Mouse (Mus musculus) kidney, postnatal 0 days (tissue): ENCODE data around the gene Bub1. TPM values are rescaled to one million over a fixed set of nuclear protein-coding genes. Genes with fewer than 3 reads are reported as not detected.

Experiments used
- ATAC-seq: fragments of 200-750 bp; cut with Nextera tagmentation; replicated peaks from 2 replicates; pipeline ENCODE4 v1.8.0; 2017; ENCODE audit warnings: low read depth, moderate number of reproducible peaks, moderate TSS enrichment, moderate library complexity; ENCODE audit not compliant: low FRiP score
- DNase-seq: peaks from one replicate; pipeline ENCODE4 v3.0.0-alpha.2; 2016; ENCODE audit warnings: low spot score
- H3K27ac ChIP-seq: fragments of 300-500 bp; sonication (generic); 2 replicates; pipeline ENCODE4 v1.5.1; 2014; ENCODE audit warnings: mild to moderate bottlenecking
- H3K27me3 ChIP-seq: fragments of 300-500 bp; sonication (generic); 2 replicates; pipeline ENCODE4 v1.6.1; 2014; ENCODE audit warnings: low read length, mixed read lengths; ENCODE audit not compliant: insufficient read depth
- H3K36me3 ChIP-seq: fragments of 300-500 bp; sonication (generic); 2 replicates; pipeline ENCODE4 v1.6.1; 2014; ENCODE audit warnings: low read length, mixed read lengths; ENCODE audit not compliant: insufficient read depth
- H3K4me1 ChIP-seq: fragments of 300-500 bp; sonication (generic); replicated peaks from 2 replicates; pipeline ENCODE4 v1.6.1; 2014; ENCODE audit warnings: antibody characterized with exemption, low read length, mixed read lengths; ENCODE audit not compliant: insufficient read depth
- H3K4me2 ChIP-seq: fragments of 300-500 bp; sonication (generic); 2 replicates; pipeline ENCODE4 v1.6.1; 2014; ENCODE audit warnings: mild to moderate bottlenecking, low read length, moderate library complexity, mixed read lengths
- H3K4me3 ChIP-seq: fragments of 300-500 bp; sonication (generic); replicated peaks from 2 replicates; pipeline ENCODE4 v1.5.1; 2014; ENCODE audit warnings: low read depth, low read length
- H3K9ac ChIP-seq: fragments of 300-500 bp; sonication (generic); 2 replicates; pipeline ENCODE4 v1.6.1; 2014; ENCODE audit warnings: low read depth, low read length
- H3K9me3 ChIP-seq: fragments of 300-500 bp; sonication (generic); replicated peaks from 2 replicates; pipeline ENCODE4 v1.6.1; 2016; ENCODE audit warnings: low read length, inconsistent platforms, mixed read lengths
- CTCF ChIP-seq: IDR thresholded peaks from 2 replicates; pipeline ENCODE4 v1.5.1; 2016; ENCODE audit warnings: antibody characterized with exemption, low read depth, mild to moderate bottlenecking, moderate library complexity
- WGBS: fragments of 180-500 bp; shearing (Covaris S2); extraction: QIAGEN DNeasy Blood & Tissue Kit; methylation state at CpG from one replicate; pipeline ENCODE4 v1.1.7; 2014; 5-methylcytosine and 5-hydroxymethylcytosine counted together
- polyA plus RNA-seq: library from polyadenylated mRNA; unstranded; fragments of >200 nt; fragmentation: Nextera tagmentation; extraction: Ambion mirVana; gene quantifications from 2 replicates; pipeline ENCODE4 v1.2.1, GENCODE M21; 2015

The Bub1 gene
- polyA plus RNA-seq, 1 experiment from 2014 or later = 16.9 TPM

- no peaks in the 10 kb centered on the region for H3K9me3 ChIP-seq
- ATAC-seq (peak; percentile 40; the same call in 1 of the 2 replicates), DNase-seq (no peak)
- H3K27me3 ChIP-seq = no peaks in the 10 kb centered on the region
- no peak overlapping the region for H3K27ac ChIP-seq
- no peaks in the 10 kb centered on the region for H3K4me1 ChIP-seq
- H3K4me2 ChIP-seq = peak overlapping the region; percentile 88
- H3K9ac ChIP-seq = no peak overlapping the region
- H3K4me3 ChIP-seq = peak overlapping the region; percentile 78
- 35% methylated on average over 11 of the region's 11 CpGs for WGBS
- H3K36me3 ChIP-seq = no peaks in the 10 kb centered on the region
- TF ChIP-seq CTCF = no peak
These were observed 603 bp upstream of the Bub1 start for GRCm38 (mm10) chr2:127832103-127832832.

DNA sequence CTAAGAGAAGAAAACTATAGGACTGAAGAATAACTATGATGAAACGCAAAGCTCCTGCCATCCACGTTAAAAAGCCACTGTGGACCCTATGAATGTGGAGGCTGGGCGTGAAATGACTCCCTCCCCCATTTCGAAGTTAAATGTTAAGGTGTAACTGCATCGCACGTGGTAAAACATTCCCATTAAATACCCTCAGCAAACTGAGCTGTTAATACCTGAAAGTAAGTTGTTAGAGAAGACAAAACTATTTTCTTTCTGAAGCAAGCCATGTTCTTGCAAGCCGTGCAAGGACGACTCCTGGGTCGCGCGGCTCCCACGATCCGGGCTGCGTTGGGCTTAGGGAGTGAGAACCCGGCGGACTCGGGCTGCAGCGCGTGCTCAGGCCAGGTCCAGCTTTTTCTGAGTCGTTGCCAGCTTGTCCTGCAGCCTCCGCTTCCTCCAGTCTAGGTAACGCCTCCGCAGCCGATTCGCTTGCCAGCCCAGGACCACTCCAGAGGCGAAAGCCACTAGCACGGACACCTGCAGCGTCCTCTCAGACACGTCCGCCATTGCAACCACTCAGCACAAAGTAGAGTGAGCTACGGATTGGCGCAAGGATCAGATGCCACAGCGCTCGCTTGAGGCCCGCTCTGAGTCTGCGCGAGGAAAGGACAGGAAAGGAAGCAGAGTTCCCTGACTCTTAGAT, 39.6 kb downstream of the Bub1 start, which contains the start of gene Mtln:
TSS of gene Mtln (minus strand) at position 570 of the 685 bp plus-strand sequence.
- Histone ChIP-seq H3K27me3 (no peaks in the 10 kb centered on the region), H3K9ac (peak within 1 kb of the TSS; percentile 79), H3K4me3 (peak within 1 kb of the TSS; percentile 81), H3K27ac (peak within 1 kb of the TSS; percentile 90), H3K9me3 (no peaks in the 10 kb centered on the region), H3K4me1 (0 out of 2 replicates have a peak, but pooled peaks cover 6% of the 10 kb centered on the region), H3K36me3 (no peaks in the 10 kb centered on the region), H3K4me2 (peak within 1 kb of the TSS; percentile 76)
- no peak for TF ChIP-seq CTCF
- DNase-seq (peak; percentile 96), ATAC-seq (peak; percentile 93)
- 3% methylated on average over 37 of the region's 37 CpGs for WGBS

DNA sequence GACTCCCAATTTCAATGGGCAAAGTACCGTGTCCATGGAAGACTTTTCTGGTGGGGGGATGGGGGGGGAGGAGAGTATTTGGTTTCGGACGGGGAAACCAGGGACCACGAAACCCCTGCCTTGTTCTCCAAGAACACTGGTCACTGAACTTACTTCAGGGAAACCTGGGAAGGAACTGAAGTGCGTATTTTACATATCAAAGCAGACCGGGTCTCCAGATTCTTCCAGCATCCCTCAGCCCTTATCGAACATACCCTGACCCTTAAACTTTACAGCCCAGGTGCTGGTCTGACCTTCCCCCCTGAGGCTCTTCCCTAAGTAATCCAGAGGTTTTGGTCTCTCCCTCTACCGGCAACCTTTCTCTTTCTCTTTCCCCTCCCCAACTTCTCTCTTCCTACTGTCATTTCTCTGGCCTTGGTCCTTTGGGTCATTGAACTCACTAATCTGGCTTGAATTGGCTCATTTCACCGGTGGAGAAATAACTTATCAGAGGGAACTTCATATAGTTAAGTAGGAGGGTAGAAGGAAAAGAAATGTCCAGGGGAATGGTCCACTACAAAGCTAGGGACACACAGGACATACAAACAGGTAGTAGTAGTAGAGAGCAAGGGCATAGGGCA, 41.9 kb downstream of the Bub1 start:
- no peak for TF ChIP-seq CTCF
- H3K9ac ChIP-seq = no peak overlapping the region
- no peak for ATAC-seq
- peak overlapping the region; percentile 73 for H3K4me2 ChIP-seq
- H3K4me3 ChIP-seq = peak overlapping the region; percentile 72; the same call in 1 of the 2 replicates
- H3K4me1 ChIP-seq = 0 out of 2 replicates have a peak, but pooled peaks cover 6% of the 10 kb centered on the region
- no peak for DNase-seq
- no peaks in the 10 kb centered on the region for H3K36me3 ChIP-seq
- H3K9me3 ChIP-seq = no peaks in the 10 kb centered on the region
- H3K27me3 ChIP-seq = no peaks in the 10 kb centered on the region
- H3K27ac ChIP-seq = no peak overlapping the region
- 16% methylated on average over 9 of the region's 9 CpGs for WGBS

DNA sequence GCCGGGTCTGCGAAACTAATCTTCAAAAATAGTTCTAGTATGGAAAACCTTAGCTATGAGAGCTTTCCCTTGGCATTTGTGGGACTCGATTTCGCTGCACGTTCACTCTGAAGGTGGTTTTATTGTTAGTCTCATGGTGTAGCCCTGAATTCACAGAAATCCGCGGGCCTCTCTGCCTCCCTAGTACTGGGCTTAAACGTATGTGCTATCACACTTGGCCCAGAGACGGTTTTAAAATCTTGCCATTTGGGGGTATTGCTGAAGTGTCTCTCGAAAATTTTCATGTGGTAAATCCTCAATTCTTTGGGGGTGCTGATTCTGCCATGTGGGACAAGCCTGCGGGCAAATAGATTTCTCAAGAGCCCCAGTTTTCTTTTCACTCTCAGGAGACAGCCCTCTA, 42.5 kb downstream of the Bub1 start:
- H3K4me3 ChIP-seq = peak overlapping the region; percentile 72
- WGBS = 3% methylated on average over 11 of the region's 11 CpGs
- TF ChIP-seq CTCF = no peak
- peak overlapping the region; percentile 75 for H3K9ac ChIP-seq
- H3K36me3 ChIP-seq = no peaks in the 10 kb centered on the region
- H3K4me1 ChIP-seq = 0 out of 2 replicates have a peak, but pooled peaks cover 6% of the 10 kb centered on the region
- no peaks in the 10 kb centered on the region for H3K27me3 ChIP-seq
- ATAC-seq = no peak
- peak overlapping the region; percentile 73 for H3K4me2 ChIP-seq
- no peak for DNase-seq
- no peaks in the 10 kb centered on the region for H3K9me3 ChIP-seq
- H3K27ac ChIP-seq = peak overlapping the region; percentile 72

DNA sequence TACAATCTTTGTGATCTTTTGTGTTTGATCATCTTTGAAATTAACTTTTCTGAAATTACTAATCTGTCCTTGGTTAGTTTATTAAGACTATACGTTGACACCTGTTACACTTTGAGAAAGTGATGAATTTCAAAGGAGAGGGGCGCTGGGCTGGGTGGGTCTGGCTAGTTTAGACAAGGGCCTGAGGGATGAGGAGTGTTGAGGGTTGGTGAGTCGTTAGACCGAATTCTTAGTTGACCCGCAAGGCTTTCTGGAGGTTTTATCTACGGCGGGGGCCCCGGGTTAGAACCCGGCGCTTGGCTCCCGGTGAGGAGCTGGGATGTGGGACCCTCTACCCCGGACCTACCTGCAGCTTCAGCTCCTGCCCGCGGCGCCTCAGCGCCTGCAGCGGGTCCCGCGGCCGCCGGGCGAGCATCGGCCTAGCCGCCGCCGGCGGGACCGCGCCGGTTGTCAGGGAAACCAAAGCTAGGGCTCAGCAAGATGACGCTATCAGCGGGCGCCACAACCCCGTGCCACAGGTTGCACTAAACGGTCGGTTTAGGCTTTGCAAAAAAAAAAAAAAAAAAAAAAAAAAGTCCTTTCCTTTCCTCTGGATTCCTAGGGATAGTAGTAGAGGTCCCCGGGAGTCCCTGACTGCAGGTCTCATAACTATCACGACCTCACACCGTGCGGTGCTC, 43.1 kb downstream of the Bub1 start, which contains the start of gene Nphp1:
TSS of gene Nphp1 (minus strand) at position 458 of the 677 bp plus-strand sequence.
- peak within 1 kb of the TSS; percentile 72 for H3K27ac ChIP-seq
- H3K9ac ChIP-seq = peak within 1 kb of the TSS; percentile 75
- no peaks in the 10 kb centered on the region for H3K36me3 ChIP-seq
- WGBS = under 1% methylated on average over 40 of the region's 40 CpGs
- H3K4me3 ChIP-seq = peak within 1 kb of the TSS; percentile 72
- H3K9me3 ChIP-seq = no peaks in the 10 kb centered on the region
- ATAC-seq = peak; percentile 87
- no peak for TF ChIP-seq CTCF
- H3K27me3 ChIP-seq = no peaks in the 10 kb centered on the region
- H3K4me2 ChIP-seq = peak within 1 kb of the TSS; percentile 73
- 0 out of 2 replicates have a peak, but pooled peaks cover 6% of the 10 kb centered on the region for H3K4me1 ChIP-seq
- DNase-seq = peak; percentile 90
